Mouse (Mus musculus) embryonic facial prominence, embryonic 10.5 days (tissue): ENCODE measurements around the gene Mdm2. TPM values are rescaled to one million over a fixed set of nuclear protein-coding genes. Genes with fewer than 3 reads are reported as not detected.

Experiments
- DNase-seq: peaks from one replicate; pipeline ENCODE4 v3.0.0-alpha.2; 2017; ENCODE audit warnings: low spot score
- H3K27ac ChIP-seq: fragments of 300-500 bp; sonication (generic); replicated peaks from 2 replicates; pipeline ENCODE4 v1.5.1; 2016; ENCODE audit warnings: mild to moderate bottlenecking
- H3K27me3 ChIP-seq: fragments of 300-500 bp; sonication (generic); replicated peaks from 2 replicates; pipeline ENCODE4 v1.6.1; 2016; ENCODE audit warnings: low read depth, mild to moderate bottlenecking; ENCODE audit not compliant: poor library complexity, severe bottlenecking
- H3K36me3 ChIP-seq: fragments of 300-500 bp; sonication (generic); replicated peaks from 2 replicates; pipeline ENCODE4 v1.6.1; 2016; ENCODE audit warnings: mild to moderate bottlenecking, moderate library complexity
- H3K4me1 ChIP-seq: fragments of 300-500 bp; sonication (generic); 2 replicates; pipeline ENCODE4 v1.6.1; 2016
- H3K4me3 ChIP-seq: fragments of 300-500 bp; sonication (generic); 2 replicates; pipeline ENCODE4 v1.5.1; 2016; ENCODE audit warnings: mild to moderate bottlenecking, moderate library complexity
- H3K9me3 ChIP-seq: fragments of 300-500 bp; sonication (generic); 2 replicates; pipeline ENCODE4 v1.6.1; 2016; ENCODE audit warnings: mild to moderate bottlenecking
- WGBS: fragments of 180-500 bp; shearing (Covaris S2); methylation state at CpG from one replicate; pipeline ENCODE4 v1.1.7; 2016; 5-methylcytosine and 5-hydroxymethylcytosine counted together
- polyA plus RNA-seq: library from polyadenylated mRNA; unstranded; fragments of >200 nt; fragmentation: Nextera tagmentation; extraction: Ambion mirVana; gene quantifications from 2 replicates; pipeline ENCODE4 v1.2.1, GENCODE M21; 2016

The Mdm2 gene
- polyA plus RNA-seq, 1 experiment from 2014 or later = 58.9 TPM

DNA sequence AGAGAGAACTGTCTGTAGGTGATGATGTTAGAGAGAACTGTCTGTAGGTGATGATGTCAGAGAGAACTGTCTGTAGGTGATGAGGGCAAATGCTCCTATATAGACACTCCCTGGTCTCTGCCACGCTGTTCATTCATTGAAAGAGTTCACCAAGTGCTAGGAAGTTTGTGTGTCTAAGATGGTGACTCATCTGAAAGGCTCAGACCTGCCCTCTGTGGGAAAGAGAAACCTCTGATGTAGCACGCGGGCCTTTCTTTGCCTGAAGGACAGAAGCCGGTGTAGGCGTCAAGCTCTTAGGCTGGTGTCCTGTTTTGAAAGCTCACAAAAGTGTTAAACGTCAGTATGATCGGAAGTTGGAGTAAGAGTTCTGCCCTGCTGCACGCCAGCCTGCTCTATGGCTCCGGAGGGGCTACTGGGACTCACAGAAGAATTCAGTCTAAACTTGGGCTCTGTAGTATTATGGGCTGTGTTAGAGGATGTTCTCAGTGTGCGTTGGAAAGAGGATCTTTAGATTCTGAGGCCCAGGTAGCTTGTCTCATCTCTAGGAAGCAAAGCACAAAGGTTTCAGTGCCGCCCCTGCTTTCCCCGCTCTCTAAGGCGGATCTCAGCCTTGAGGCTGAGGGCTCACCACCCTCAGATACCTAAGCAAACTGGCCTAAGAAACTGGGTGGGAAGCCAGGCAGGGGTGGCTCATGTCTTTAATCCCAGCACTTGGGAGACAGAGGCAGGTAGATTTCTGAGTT lies 32.9 kb downstream of the Mdm2 start:
- 78% methylated on average over 13 of the region's 13 CpGs for WGBS
- peaks cover 4% of the 10 kb centered on the region; the same call in 1 of the 2 replicates for H3K27me3 ChIP-seq
- H3K4me1 ChIP-seq = peaks cover 16% of the 10 kb centered on the region
- no peaks in the 10 kb centered on the region for H3K9me3 ChIP-seq
- no peak overlapping the region for H3K4me3 ChIP-seq
- H3K27ac ChIP-seq = no peak overlapping the region
- no peak for DNase-seq
- no peaks in the 10 kb centered on the region for H3K36me3 ChIP-seq

- Histone ChIP-seq H3K27me3 (peaks cover 4% of the 10 kb centered on the region; the same call in 1 of the 2 replicates), H3K36me3 (no peaks in the 10 kb centered on the region), H3K4me3 (peak overlapping the region; percentile 49), H3K27ac (no peak overlapping the region), H3K4me1 (peaks cover 18% of the 10 kb centered on the region), H3K9me3 (no peaks in the 10 kb centered on the region)
- 35% methylated on average over 17 of the region's 17 CpGs for WGBS
- DNase-seq = no peak
Measured at GRCm38 (mm10) chr10:117676644-117677313, 33.8 kb downstream of the Mdm2 start.

GRCm38 (mm10) chr10:117676036-117676643 lies 34.4 kb downstream of the Mdm2 start:
- Histone ChIP-seq H3K4me1 (peaks cover 18% of the 10 kb centered on the region), H3K27ac (peak overlapping the region; percentile 16; the same call in 1 of the 2 replicates), H3K9me3 (no peaks in the 10 kb centered on the region), H3K4me3 (peak overlapping the region; percentile 49), H3K27me3 (peaks cover 4% of the 10 kb centered on the region; the same call in 1 of the 2 replicates), H3K36me3 (no peaks in the 10 kb centered on the region)
- peak; percentile 25 for DNase-seq
- WGBS = 45% methylated on average over 19 of the region's 19 CpGs

- Histone ChIP-seq H3K36me3 (no peaks in the 10 kb centered on the region), H3K4me1 (peaks cover 20% of the 10 kb centered on the region), H3K4me3 (peak overlapping the region; percentile 49), H3K9me3 (no peaks in the 10 kb centered on the region), H3K27me3 (peaks cover 4% of the 10 kb centered on the region; the same call in 1 of the 2 replicates), H3K27ac (peak overlapping the region; percentile 16; the same call in 1 of the 2 replicates)
- 48% methylated on average over 20 of the region's 20 CpGs for WGBS
- peak; percentile 76 for DNase-seq
Measured at GRCm38 (mm10) chr10:117675096-117676035, 35.2 kb downstream of the Mdm2 start.

DNA sequence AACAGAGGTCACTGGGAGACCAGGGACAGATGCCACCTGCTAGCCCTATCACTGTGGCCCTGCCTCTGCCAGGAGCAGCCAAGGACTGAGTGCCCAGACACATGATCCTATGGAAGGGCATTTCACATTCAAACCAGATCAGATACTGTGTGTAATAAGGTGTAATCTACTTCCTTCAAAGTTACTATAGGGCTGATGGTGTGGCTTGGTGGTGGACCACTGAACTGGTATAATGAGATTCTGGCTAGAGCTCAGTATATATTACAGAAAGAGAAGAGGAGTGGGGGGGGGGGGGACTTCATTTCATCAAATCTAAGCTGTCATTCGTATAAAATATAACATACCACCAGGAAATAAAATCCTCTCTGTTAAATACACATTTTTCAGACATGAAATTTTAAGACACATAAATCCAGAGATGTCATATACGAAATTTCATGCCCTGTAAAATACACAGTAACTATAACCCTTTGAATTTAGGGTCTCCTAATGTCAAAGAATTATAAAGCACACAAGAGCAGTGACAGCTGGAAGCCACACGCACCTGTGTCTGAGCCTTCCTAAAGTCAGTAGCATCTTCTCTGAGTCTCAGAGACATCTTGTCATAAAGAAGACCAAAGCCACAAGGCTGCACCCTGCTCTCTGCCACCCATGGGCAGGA lies 36.1 kb downstream of the Mdm2 start:
- H3K4me1 ChIP-seq = peaks cover 29% of the 10 kb centered on the region
- no peak overlapping the region for H3K4me3 ChIP-seq
- no peaks in the 10 kb centered on the region for H3K36me3 ChIP-seq
- 84% methylated on average over 3 of the region's 3 CpGs for WGBS
- DNase-seq = no peak
- peaks cover 4% of the 10 kb centered on the region; the same call in 1 of the 2 replicates for H3K27me3 ChIP-seq
- H3K27ac ChIP-seq = no peak overlapping the region
- H3K9me3 ChIP-seq = no peaks in the 10 kb centered on the region

GRCm38 (mm10) chr10:117673913-117674312 lies 36.6 kb downstream of the Mdm2 start:
- Histone ChIP-seq H3K4me3 (no peak overlapping the region), H3K27ac (no peak overlapping the region), H3K9me3 (no peaks in the 10 kb centered on the region), H3K36me3 (no peaks in the 10 kb centered on the region), H3K27me3 (peaks cover 4% of the 10 kb centered on the region; the same call in 1 of the 2 replicates), H3K4me1 (peaks cover 35% of the 10 kb centered on the region)
- 85% methylated on average over 1 of the region's 1 CpGs for WGBS
- no peak for DNase-seq

DNA sequence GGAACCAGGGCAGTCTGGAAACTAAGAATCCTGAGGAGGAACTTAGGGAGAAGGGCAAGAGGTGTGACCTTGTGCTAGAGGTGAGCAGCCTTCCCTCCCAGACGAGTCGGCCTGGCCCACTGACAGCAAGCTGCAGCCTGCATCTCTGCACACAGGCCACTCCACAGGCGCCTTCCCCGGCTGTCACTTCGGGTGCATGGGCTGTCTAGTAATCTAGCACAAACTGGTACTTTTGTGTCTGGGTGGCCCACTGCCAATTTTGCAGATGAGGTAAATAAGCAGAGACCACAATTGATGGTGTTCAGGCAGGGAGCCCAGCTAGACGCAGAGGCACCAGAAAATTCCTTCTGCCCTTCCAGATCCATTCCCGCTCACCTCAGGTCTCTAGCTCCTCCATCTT lies 37.9 kb downstream of the Mdm2 start:
- H3K27ac ChIP-seq = no peak overlapping the region
- WGBS = 62% methylated on average over 7 of the region's 7 CpGs

DNA sequence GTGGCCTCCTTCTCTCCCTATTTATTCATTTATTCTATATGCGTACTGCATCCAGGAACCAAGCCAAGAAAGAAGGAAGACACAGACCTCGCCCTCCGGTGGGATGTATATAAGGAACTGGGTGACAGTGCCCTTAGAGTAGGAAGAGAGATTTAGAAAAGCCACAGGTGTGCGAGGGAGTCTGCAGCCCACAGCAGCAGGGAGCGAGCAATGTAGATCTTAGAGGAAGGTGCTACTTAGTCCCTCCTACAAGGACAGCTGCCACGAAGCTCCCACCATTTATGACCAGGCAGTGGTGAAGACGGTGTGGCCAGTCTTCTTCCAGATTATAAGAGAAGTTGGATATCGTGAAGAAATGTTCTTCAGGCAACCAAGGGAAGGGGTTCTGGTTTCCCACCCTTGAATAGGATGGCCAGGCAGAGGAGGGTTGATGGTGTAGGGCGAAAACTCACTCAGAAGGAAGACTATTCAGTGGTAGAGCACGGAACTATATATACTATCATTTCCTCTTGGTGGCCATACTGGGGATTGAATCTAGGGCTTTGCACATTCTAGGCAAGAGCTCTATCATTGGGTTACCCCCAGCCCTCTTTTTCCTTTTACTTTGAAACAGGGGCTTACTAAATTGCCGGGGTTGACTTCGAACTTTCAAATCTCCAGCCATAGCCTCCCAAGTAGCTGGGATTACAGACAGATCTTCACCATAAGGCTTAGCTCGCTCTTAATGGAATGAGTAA lies 38.5 kb downstream of the Mdm2 start:
- H3K27me3 ChIP-seq = no peaks in the 10 kb centered on the region; the same call in 1 of the 2 replicates
- no peak for DNase-seq
- H3K27ac ChIP-seq = no peak overlapping the region
- H3K36me3 ChIP-seq = no peaks in the 10 kb centered on the region
- no peak overlapping the region for H3K4me3 ChIP-seq
- H3K4me1 ChIP-seq = peaks cover 36% of the 10 kb centered on the region
- 88% methylated on average over 13 of the region's 13 CpGs for WGBS
- H3K9me3 ChIP-seq = no peaks in the 10 kb centered on the region

More for the DNA sequence above, 37.9 kb downstream of the Mdm2 start:
- Histone ChIP-seq H3K9me3 (no peaks in the 10 kb centered on the region), H3K4me3 (no peak overlapping the region), H3K36me3 (no peaks in the 10 kb centered on the region), H3K27me3 (no peaks in the 10 kb centered on the region; the same call in 1 of the 2 replicates), H3K4me1 (peaks cover 36% of the 10 kb centered on the region)
- DNase-seq = no peak

GRCm38 (mm10) chr10:117671266-117671665 lies 39.3 kb downstream of the Mdm2 start:
- Histone ChIP-seq H3K9me3 (no peaks in the 10 kb centered on the region), H3K36me3 (no peaks in the 10 kb centered on the region), H3K27ac (no peak overlapping the region), H3K4me3 (no peak overlapping the region), H3K4me1 (peaks cover 31% of the 10 kb centered on the region), H3K27me3 (no peaks in the 10 kb centered on the region; the same call in 1 of the 2 replicates)
- WGBS = 86% methylated on average over 9 of the region's 9 CpGs
- DNase-seq = no peak

DNA sequence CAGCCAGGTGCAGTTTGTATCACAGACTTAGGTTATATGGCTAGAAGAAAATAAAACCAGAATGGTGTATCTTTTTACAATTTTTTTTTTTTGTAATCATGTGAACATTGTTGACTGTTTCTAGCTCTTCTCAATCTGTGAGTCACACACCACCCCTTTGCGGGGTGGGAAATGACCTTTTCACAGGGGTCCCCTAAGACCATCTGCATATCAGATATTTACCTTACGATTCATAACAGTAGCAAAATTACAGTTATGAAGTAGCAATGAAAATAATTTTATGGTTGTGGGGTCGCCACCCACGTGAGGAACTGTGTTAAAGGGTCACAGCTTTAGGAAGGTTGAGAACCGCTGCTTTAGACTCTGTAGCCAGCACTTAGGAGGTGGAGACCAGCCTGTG lies 39.8 kb downstream of the Mdm2 start:
- H3K27ac ChIP-seq = no peak overlapping the region
- peaks cover 26% of the 10 kb centered on the region for H3K4me1 ChIP-seq
- H3K4me3 ChIP-seq = no peak overlapping the region
- no peaks in the 10 kb centered on the region for H3K27me3 ChIP-seq
- no peaks in the 10 kb centered on the region for H3K9me3 ChIP-seq
- no peaks in the 10 kb centered on the region for H3K36me3 ChIP-seq
- WGBS = 91% methylated on average over 5 of the region's 5 CpGs
- DNase-seq = no peak

DNA sequence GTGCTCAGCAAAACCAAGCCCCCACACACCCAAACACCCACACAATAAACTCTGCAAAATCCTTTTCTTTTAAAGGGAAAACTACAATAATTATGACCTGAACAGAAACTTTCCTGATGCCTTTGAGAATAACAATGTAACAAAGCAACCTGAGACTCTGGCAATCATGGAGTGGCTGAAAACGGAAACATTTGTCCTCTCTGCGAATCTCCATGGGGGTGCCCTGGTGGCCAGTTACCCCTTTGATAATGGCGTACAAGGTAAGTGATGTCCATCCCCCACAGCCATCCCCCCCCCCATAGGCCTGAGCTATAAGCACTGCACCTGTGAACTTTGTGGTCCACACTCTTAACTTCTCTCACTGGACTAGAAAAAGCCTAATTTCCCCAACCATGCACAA lies 40.5 kb downstream of the Mdm2 start:
- H3K36me3 ChIP-seq = no peaks in the 10 kb centered on the region
- no peaks in the 10 kb centered on the region for H3K27me3 ChIP-seq
- no peak overlapping the region for H3K4me3 ChIP-seq
- 60% methylated on average over 3 of the region's 3 CpGs for WGBS
- DNase-seq = no peak
- peaks cover 21% of the 10 kb centered on the region for H3K4me1 ChIP-seq
- peak overlapping the region; percentile 60 for H3K27ac ChIP-seq
- H3K9me3 ChIP-seq = no peaks in the 10 kb centered on the region
